Mouse (Mus musculus) liver, embryonic 16.5 days (tissue): ENCODE measurements at regions not wholly inside any gene's neighbourhood (a gene's known extent, or its start where the extent isn't known, plus 50 kb on each side); places are given as distances from the start of the nearest gene placed in this dataset.

Experiments used
- ATAC-seq: fragments of 200-750 bp; cut with Nextera tagmentation; 2 replicates; pipeline ENCODE4 v1.8.0; 2017; ENCODE audit warnings: low read depth, mild to moderate bottlenecking, moderate number of reproducible peaks, moderate library complexity
- H3K27ac ChIP-seq: fragments of 300-500 bp; sonication (generic); 2 replicates; pipeline ENCODE4 v1.5.1; 2014; ENCODE audit warnings: mild to moderate bottlenecking, low read length
- H3K27me3 ChIP-seq: fragments of 300-500 bp; sonication (generic); 2 replicates; pipeline ENCODE4 v1.6.1; 2014; ENCODE audit warnings: low read depth, low read length, mixed read lengths; ENCODE audit not compliant: control insufficient read depth, insufficient read depth
- H3K36me3 ChIP-seq: fragments of 300-500 bp; sonication (generic); 2 replicates; pipeline ENCODE4 v1.6.1; 2014; ENCODE audit warnings: mild to moderate bottlenecking; ENCODE audit not compliant: control insufficient read depth, insufficient read depth
- H3K4me1 ChIP-seq: fragments of 300-500 bp; sonication (generic); 2 replicates; pipeline ENCODE4 v1.6.1; 2014; ENCODE audit warnings: low read depth, low read length, mixed read lengths; ENCODE audit not compliant: control insufficient read depth
- H3K4me2 ChIP-seq: fragments of 300-500 bp; sonication (generic); 2 replicates; pipeline ENCODE4 v1.6.1; 2014; ENCODE audit warnings: low read depth, low read length, mixed read lengths
- H3K4me3 ChIP-seq: fragments of 300-500 bp; sonication (generic); 2 replicates; pipeline ENCODE4 v1.5.1; 2014; ENCODE audit warnings: low read depth, mild to moderate bottlenecking, low read length
- H3K9ac ChIP-seq: fragments of 300-500 bp; sonication (generic); 2 replicates; pipeline ENCODE4 v1.6.1; 2014; ENCODE audit warnings: low read depth, low read length
- H3K9me3 ChIP-seq: fragments of 300-500 bp; sonication (generic); replicated peaks from 2 replicates; pipeline ENCODE4 v1.6.1; 2016; ENCODE audit warnings: low read length; ENCODE audit not compliant: control insufficient read depth
- WGBS: fragments of 180-500 bp; shearing (Covaris S2); extraction: QIAGEN DNeasy Blood & Tissue Kit; methylation state at CpG from one replicate; pipeline ENCODE4 v1.1.7; 2014; ENCODE audit not compliant: insufficient replicate concordance; 5-methylcytosine and 5-hydroxymethylcytosine counted together

GRCm38 (mm10) chr1:75612083-75612720 lies 66.1 kb downstream of the Slc4a3 start:
- Histone ChIP-seq H3K4me1 (no peaks in the 10 kb centered on the region), H3K36me3 (no peaks in the 10 kb centered on the region), H3K9ac (no peak overlapping the region), H3K4me3 (no peak overlapping the region), H3K27me3 (no peaks in the 10 kb centered on the region), H3K27ac (no peak overlapping the region), H3K9me3 (no peaks in the 10 kb centered on the region), H3K4me2 (no peak overlapping the region)
- 68% methylated on average over 13 of the region's 13 CpGs for WGBS
- ATAC-seq: no peak

- no peaks in the 10 kb centered on the region for H3K36me3 ChIP-seq
- no peaks in the 10 kb centered on the region for H3K4me1 ChIP-seq
- no peak overlapping the region for H3K4me2 ChIP-seq
- H3K4me3 ChIP-seq: no peak overlapping the region
- 44% methylated on average over 2 of the region's 2 CpGs for WGBS
- no peak for ATAC-seq
- no peaks in the 10 kb centered on the region for H3K9me3 ChIP-seq
- H3K27me3 ChIP-seq: no peaks in the 10 kb centered on the region
- H3K9ac ChIP-seq: no peak overlapping the region
- H3K27ac ChIP-seq: no peak overlapping the region
Measured at GRCm38 (mm10) chr1:75613206-75613605, 67.1 kb downstream of the Slc4a3 start.

GRCm38 (mm10) chr1:75616971-75617370 lies 70.9 kb downstream of the Slc4a3 start:
- H3K4me2 ChIP-seq: no peak overlapping the region
- no peak for ATAC-seq
- no peaks in the 10 kb centered on the region for H3K9me3 ChIP-seq
- H3K9ac ChIP-seq: no peak overlapping the region
- no peaks in the 10 kb centered on the region for H3K27me3 ChIP-seq
- no peak overlapping the region for H3K4me3 ChIP-seq
- WGBS: 53% methylated on average over 2 of the region's 2 CpGs
- H3K4me1 ChIP-seq: no peaks in the 10 kb centered on the region
- H3K36me3 ChIP-seq: no peaks in the 10 kb centered on the region
- no peak overlapping the region for H3K27ac ChIP-seq

GRCm38 (mm10) chr1:75618367-75618790 lies 72.3 kb downstream of the Slc4a3 start:
- Histone ChIP-seq H3K4me2 (no peak overlapping the region), H3K27ac (no peak overlapping the region), H3K9ac (no peak overlapping the region), H3K27me3 (no peaks in the 10 kb centered on the region), H3K4me1 (no peaks in the 10 kb centered on the region), H3K4me3 (no peak overlapping the region), H3K36me3 (no peaks in the 10 kb centered on the region), H3K9me3 (no peaks in the 10 kb centered on the region)
- WGBS: 46% methylated on average over 7 of the region's 7 CpGs
- no peak for ATAC-seq

- Histone ChIP-seq H3K27ac (no peak overlapping the region), H3K4me2 (no peak overlapping the region), H3K36me3 (no peaks in the 10 kb centered on the region), H3K4me1 (no peaks in the 10 kb centered on the region), H3K9me3 (no peaks in the 10 kb centered on the region), H3K9ac (no peak overlapping the region), H3K27me3 (no peaks in the 10 kb centered on the region), H3K4me3 (no peak overlapping the region)
- no peak for ATAC-seq
- 58% methylated on average over 2 of the region's 2 CpGs for WGBS
Measured at GRCm38 (mm10) chr1:75630287-75630686, 84.2 kb downstream of the Slc4a3 start.

GRCm38 (mm10) chr1:75631729-75632128 lies 85.7 kb downstream of the Slc4a3 start:
- H3K27me3 ChIP-seq: no peaks in the 10 kb centered on the region
- ATAC-seq: no peak
- H3K4me1 ChIP-seq: no peaks in the 10 kb centered on the region
- H3K4me2 ChIP-seq: no peak overlapping the region
- no peak overlapping the region for H3K4me3 ChIP-seq
- no peaks in the 10 kb centered on the region for H3K9me3 ChIP-seq
- H3K27ac ChIP-seq: no peak overlapping the region
- no peak overlapping the region for H3K9ac ChIP-seq
- WGBS: 69% methylated on average over 1 of the region's 1 CpGs
- H3K36me3 ChIP-seq: no peaks in the 10 kb centered on the region

- no peaks in the 10 kb centered on the region for H3K9me3 ChIP-seq
- no peaks in the 10 kb centered on the region for H3K4me1 ChIP-seq
- no peaks in the 10 kb centered on the region for H3K36me3 ChIP-seq
- no peak overlapping the region for H3K9ac ChIP-seq
- H3K27ac ChIP-seq: no peak overlapping the region
- H3K4me3 ChIP-seq: no peak overlapping the region
- ATAC-seq: no peak
- no peaks in the 10 kb centered on the region for H3K27me3 ChIP-seq
- H3K4me2 ChIP-seq: no peak overlapping the region
- WGBS: 77% methylated on average over 4 of the region's 4 CpGs
Measured at GRCm38 (mm10) chr1:75635591-75635990, 89.5 kb downstream of the Slc4a3 start.

GRCm38 (mm10) chr1:75639031-75640001 lies 93.2 kb downstream of the Slc4a3 start:
- no peak overlapping the region for H3K27ac ChIP-seq
- H3K4me2 ChIP-seq: no peak overlapping the region
- no peaks in the 10 kb centered on the region for H3K36me3 ChIP-seq
- H3K9ac ChIP-seq: no peak overlapping the region
- no peak for ATAC-seq
- no peak overlapping the region for H3K4me3 ChIP-seq
- no peaks in the 10 kb centered on the region for H3K9me3 ChIP-seq
- 60% methylated on average over 8 of the region's 8 CpGs for WGBS
- no peaks in the 10 kb centered on the region for H3K27me3 ChIP-seq
- no peaks in the 10 kb centered on the region for H3K4me1 ChIP-seq

- no peak for ATAC-seq
- no peak overlapping the region for H3K9ac ChIP-seq
- no peak overlapping the region for H3K4me2 ChIP-seq
- H3K36me3 ChIP-seq: no peaks in the 10 kb centered on the region
- no peak overlapping the region for H3K4me3 ChIP-seq
- no peak overlapping the region for H3K27ac ChIP-seq
- H3K27me3 ChIP-seq: no peaks in the 10 kb centered on the region
- WGBS: 45% methylated on average over 3 of the region's 3 CpGs
- H3K9me3 ChIP-seq: no peaks in the 10 kb centered on the region
- H3K4me1 ChIP-seq: no peaks in the 10 kb centered on the region
Measured at GRCm38 (mm10) chr1:75642496-75642895, 96.4 kb downstream of the Slc4a3 start.
